Mouse (Mus musculus): Measurements from ENCODE around the gene Wdr73. TPM values are rescaled to one million over a fixed set of nuclear protein-coding genes. Genes with fewer than 3 reads are reported as not detected.

Wdr73 gene
- polyA plus RNA-seq (2012; rRNA removed) = 11.9 and 15.4 TPM in 2 replicates

DNA sequence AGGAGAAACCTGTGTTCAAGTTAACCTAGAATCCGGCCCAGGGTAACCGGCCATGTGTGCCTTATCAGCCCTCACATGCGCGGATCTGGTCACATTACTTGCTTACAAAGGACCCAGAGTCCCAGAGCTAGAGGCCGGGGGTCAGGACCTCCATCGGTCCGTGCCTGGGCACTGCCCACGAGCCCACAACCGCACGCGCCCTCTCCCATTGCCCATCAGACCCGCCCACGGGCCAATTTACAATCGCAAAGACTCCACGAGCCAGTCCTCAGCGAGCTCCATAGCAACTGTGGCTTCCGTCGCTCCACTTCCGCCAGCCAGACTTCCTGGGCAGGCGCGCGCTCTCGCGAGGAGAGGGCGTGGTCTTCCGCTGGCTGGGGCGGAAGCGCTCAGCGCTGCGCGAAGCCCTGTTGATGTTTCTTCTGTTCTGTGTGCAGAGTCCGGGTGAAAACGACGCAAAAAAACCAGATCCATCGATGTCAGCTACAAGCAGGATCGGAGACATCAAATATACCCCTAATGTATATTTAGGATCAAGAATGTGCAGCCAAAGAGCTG lies at the start of gene Wdr73:
Gene Wdr73 (minus strand): TSS at position 326 of the 558 bp plus-strand sequence.

DNA sequence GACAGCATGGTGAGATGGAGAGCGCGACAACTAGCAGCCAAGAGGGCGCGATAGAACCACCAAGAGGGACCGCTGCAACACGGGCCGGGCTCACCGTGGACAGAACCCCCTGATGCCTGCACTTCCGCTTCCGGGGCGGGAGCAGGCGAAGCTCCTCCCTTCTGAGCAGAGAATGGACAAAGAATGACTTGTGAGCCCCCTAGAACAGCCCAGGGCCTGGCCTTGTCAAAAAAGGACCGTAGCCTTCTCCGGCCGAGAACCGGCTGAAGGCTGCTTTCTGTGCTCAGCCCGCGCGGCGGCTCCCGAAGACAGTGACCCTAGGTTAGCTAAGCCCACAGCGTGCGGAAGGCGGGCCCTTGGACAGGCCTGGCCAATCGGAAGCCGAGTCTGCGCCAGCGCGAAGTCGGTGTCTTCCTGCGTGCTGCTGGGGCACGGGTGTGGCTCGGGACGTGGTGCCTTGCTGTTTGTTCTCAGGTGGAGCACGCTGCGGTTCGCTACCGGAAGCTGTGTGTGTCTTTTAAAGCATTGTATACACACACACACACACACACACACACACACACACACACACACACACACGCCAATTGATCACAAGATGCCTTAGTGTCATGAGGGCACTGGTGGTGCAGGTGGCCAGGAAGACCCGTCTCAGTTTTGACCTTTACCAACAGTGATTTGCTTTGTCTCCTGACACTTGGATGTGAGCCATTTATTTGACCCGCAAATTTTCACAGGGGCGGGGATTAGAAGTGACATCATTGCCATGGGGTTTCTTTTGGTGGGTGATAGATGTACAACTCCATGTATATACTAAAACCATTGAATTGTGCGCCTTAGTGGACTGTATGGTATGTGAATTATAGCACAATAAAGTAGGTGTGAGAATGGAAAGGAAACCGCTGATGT lies 46.6 kb upstream of the Wdr73 start, which contains the start of gene Sec11a:
Gene Sec11a (minus strand): TSS at position 336 of the 906 bp plus-strand sequence.

DNA sequence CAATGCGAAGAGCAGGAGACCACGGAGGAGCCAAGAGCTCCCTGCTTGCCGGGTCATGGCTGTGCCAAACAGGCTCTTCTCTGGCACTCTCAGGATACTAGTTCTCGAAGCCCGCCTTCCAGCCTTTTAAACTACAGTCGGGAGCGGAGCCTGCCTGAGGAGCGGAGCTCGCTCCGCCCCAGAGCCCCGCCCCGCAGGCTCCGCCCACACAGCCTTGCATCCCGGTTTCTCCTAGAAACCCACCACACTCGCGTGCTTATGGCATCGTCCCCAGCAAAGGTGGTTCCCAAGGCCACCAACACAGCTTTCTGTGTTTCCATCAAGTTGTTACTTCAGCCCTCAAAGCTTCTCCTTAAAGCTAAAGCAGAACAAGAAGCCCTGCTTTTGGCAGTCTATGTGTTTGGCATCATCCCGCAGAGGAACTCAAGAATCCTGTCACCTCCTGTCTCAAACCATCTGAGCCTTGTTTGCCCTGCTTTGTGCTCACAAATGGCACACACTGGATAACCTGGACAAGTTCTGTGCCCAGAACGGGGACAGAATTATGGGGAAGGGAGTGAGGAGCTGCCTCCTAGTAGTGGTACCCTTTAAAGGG lies 3.9 kb upstream of the Wdr73 start, which contains the start of gene Nmb:
Gene Nmb (minus strand): TSS at position 156 of the 595 bp plus-strand sequence.

GRCm38 (mm10) chr7:80860729-80861274 lies 40.3 kb downstream of the Wdr73 start, which contains the start of gene Zscan2:
Gene Zscan2, plus strand, starts transcription at chr7:80860920.

Other genes starting within 250 kb of the Wdr73 start
- gene Crtc3, start 212.4 kb downstream of the Wdr73 start, polyA plus RNA-seq (2012; rRNA removed) = 14.2 and 14.9 TPM in 2 replicates
- gene Iqgap1, start 75.3 kb downstream of the Wdr73 start, polyA plus RNA-seq (2012; rRNA removed) = 61.2 and 62.9 TPM in 2 replicates
- gene Zscan2, start 40.3 kb downstream of the Wdr73 start, polyA plus RNA-seq (2012; rRNA removed) = 4.5 and 5.2 TPM in 2 replicates
- gene Nmb, start 3.8 kb upstream of the Wdr73 start, polyA plus RNA-seq (2012; rRNA removed) = 2.0 and 2.3 TPM in 2 replicates
- gene Sec11a, start 46.5 kb upstream of the Wdr73 start, polyA plus RNA-seq (2012; rRNA removed) = 34.2 and 34.5 TPM in 2 replicates
- gene Zfp592, start 92.4 kb upstream of the Wdr73 start, polyA plus RNA-seq (2012; rRNA removed) = 19.1 and 19.6 TPM in 2 replicates
- 0.05 TPM in 1 of 2 replicates, not detected in the other for gene Alpk3, start 156.3 kb upstream of the Wdr73 start, polyA plus RNA-seq (2012; rRNA removed)
- 0.06 TPM in 1 of 2 replicates, not detected in the other for gene Slc28a1, start 213.5 kb upstream of the Wdr73 start, polyA plus RNA-seq (2012; rRNA removed)